Mouse (Mus musculus): ENCODE results near the gene Anp32e. TPM values are rescaled to one million over a fixed set of nuclear protein-coding genes. Genes with fewer than 3 reads are reported as not detected.

Anp32e gene
- total RNA-seq, 2 experiments from 2014 or later: 101 to 384 TPM

GRCm38 (mm10) chr3:95994975-95995801, 66.1 kb downstream of the Anp32e start:
- ATAC-seq (replicated peaks; ENCODE audit: poor library complexity): no peak

- ATAC-seq (replicated peaks; ENCODE audit: poor library complexity): 0 out of 2 replicates have a peak, but pooled peaks have one; percentile 3
Observed at GRCm38 (mm10) chr3:95995802-95996428, 66.9 kb downstream of the Anp32e start, which contains the start of gene Plekho1. Gene Plekho1, minus strand, starts transcription at chr3:95996001.

GRCm38 (mm10) chr3:95996451-95997073, 67.5 kb downstream of the Anp32e start:
- ATAC-seq (replicated peaks; ENCODE audit: poor library complexity): no peak

Other genes with a start within 250 kb of the Anp32e start
- 0.17 and 1.4 TPM in 2 replicates for gene Adamtsl4, start 241.3 kb upstream of the Anp32e start, total RNA-seq (2015)
- 0.33 TPM in 1 of 2 replicates, not detected in the other for gene Adamtsl4, start 241.3 kb upstream of the Anp32e start, total RNA-seq (2017)
- gene Ecm1, start 189.7 kb upstream of the Anp32e start, total RNA-seq (2015): 3.9 and 5.4 TPM in 2 replicates
- 0.37 and 1.8 TPM in 2 replicates for gene Ecm1, start 189.7 kb upstream of the Anp32e start, total RNA-seq (2017)
- 27.8 and 29.9 TPM in 2 replicates for gene Tars2, start 169.0 kb upstream of the Anp32e start, total RNA-seq (2015)
- 47.3 and 52.2 TPM in 2 replicates for gene Tars2, start 169.0 kb upstream of the Anp32e start, total RNA-seq (2017)
- 51.7 and 59.5 TPM in 2 replicates for gene Rprd2, start 110.4 kb upstream of the Anp32e start, total RNA-seq (2015)
- gene Rprd2, start 110.4 kb upstream of the Anp32e start, total RNA-seq (2017): 18.9 and 22.5 TPM in 2 replicates
- gene Prpf3, start 73.4 kb upstream of the Anp32e start, total RNA-seq (2015): 41.2 and 56.2 TPM in 2 replicates
- gene Prpf3, start 73.4 kb upstream of the Anp32e start, total RNA-seq (2017): 25.7 and 51.2 TPM in 2 replicates
- 132 and 147 TPM in 2 replicates for gene Mrps21, start 57.7 kb upstream of the Anp32e start, total RNA-seq (2015)
- gene Mrps21, start 57.7 kb upstream of the Anp32e start, total RNA-seq (2017): 382 and 387 TPM in 2 replicates
- gene Ciart, start 47.0 kb upstream of the Anp32e start, total RNA-seq (2015): 0.56 and 1.3 TPM in 2 replicates
- gene Ciart, start 47.0 kb upstream of the Anp32e start, total RNA-seq (2017): 2.8 and 3.3 TPM in 2 replicates
- gene BC028528, start 37.2 kb upstream of the Anp32e start, total RNA-seq (2015): 55.1 and 62.0 TPM in 2 replicates
- gene BC028528, start 37.2 kb upstream of the Anp32e start, total RNA-seq (2017): 63.3 and 68.9 TPM in 2 replicates
- gene Aph1a, start 35.3 kb upstream of the Anp32e start, total RNA-seq (2015): 30.6 and 30.8 TPM in 2 replicates
- 34.9 and 35.1 TPM in 2 replicates for gene Aph1a, start 35.3 kb upstream of the Anp32e start, total RNA-seq (2017)
- gene Car14, start 24.6 kb upstream of the Anp32e start, total RNA-seq (2015): not detected in 2 replicates
- gene Car14, start 24.6 kb upstream of the Anp32e start, total RNA-seq (2017): not detected in 2 replicates
- gene Plekho1, start 66.8 kb downstream of the Anp32e start, total RNA-seq (2015): 22.1 and 25.9 TPM in 2 replicates
- gene Plekho1, start 66.8 kb downstream of the Anp32e start, total RNA-seq (2017): 24.7 and 25.1 TPM in 2 replicates
- gene Vps45, start 129.2 kb downstream of the Anp32e start, total RNA-seq (2015): 26.3 and 28.4 TPM in 2 replicates
- gene Vps45, start 129.2 kb downstream of the Anp32e start, total RNA-seq (2017): 10.9 and 12.6 TPM in 2 replicates
- gene Otud7b, start 175.3 kb downstream of the Anp32e start, total RNA-seq (2015): 3.0 and 3.2 TPM in 2 replicates
- 4.9 and 12.7 TPM in 2 replicates for gene Otud7b, start 175.3 kb downstream of the Anp32e start, total RNA-seq (2017)
- gene Mtmr11, start 232.8 kb downstream of the Anp32e start, total RNA-seq (2015): not detected in 2 replicates
- 0.08 TPM in 1 of 2 replicates, not detected in the other for gene Mtmr11, start 232.8 kb downstream of the Anp32e start, total RNA-seq (2017)
- gene Sf3b4, start 243.1 kb downstream of the Anp32e start, total RNA-seq (2015): 88.5 and 92.4 TPM in 2 replicates
- gene Sf3b4, start 243.1 kb downstream of the Anp32e start, total RNA-seq (2017): 23.0 and 24.6 TPM in 2 replicates